Mouse (Mus musculus) kidney, adult 10 weeks (tissue): ENCODE data around the gene Tjp1. TPM values are rescaled to one million over a fixed set of nuclear protein-coding genes. Genes with fewer than 3 reads are reported as not detected.

ENCODE experiments used
- polyA plus RNA-seq: library from polyadenylated mRNA; stranded (reverse); fragments of 350-450 nt; fragmentation: Illumina TruSeq; extraction: RNeasy Lipid Tissue Mini Kit (QIAGEN cat#74804); gene quantifications from one replicate; pipeline ENCODE4 v1.2.3, GENCODE M21; 2014; ENCODE audit warnings: low read depth, low replicate concordance

Gene Tjp1
- 58.3 TPM for polyA plus RNA-seq

GRCm38 (mm10) chr7:65527071-65528007 is at the start of gene Tjp1:
TSS of gene Tjp1 (minus strand) at chr7:65527781.

Other genes starting within 250 kb of the Tjp1 start
- gene Tarsl2, start 117.1 kb upstream of the Tjp1 start, polyA plus RNA-seq = 24.4 TPM
- 20.2 TPM for gene Tm2d3, start 163.4 kb upstream of the Tjp1 start, polyA plus RNA-seq